Mouse (Mus musculus) lung, postnatal 4 days (tissue): ENCODE results near the gene Cadm4.
"Not testable (repeated sequence)": the region's sequence is repeated elsewhere in the genome, so short reads cannot be mapped to it uniquely, and the experiment has no call there.

ENCODE experiments used
- DNase-seq, 2 experiments: peaks; one replicate each; pipeline ENCODE4 v3.0.0; 2021

Gene Cadm4

DNA sequence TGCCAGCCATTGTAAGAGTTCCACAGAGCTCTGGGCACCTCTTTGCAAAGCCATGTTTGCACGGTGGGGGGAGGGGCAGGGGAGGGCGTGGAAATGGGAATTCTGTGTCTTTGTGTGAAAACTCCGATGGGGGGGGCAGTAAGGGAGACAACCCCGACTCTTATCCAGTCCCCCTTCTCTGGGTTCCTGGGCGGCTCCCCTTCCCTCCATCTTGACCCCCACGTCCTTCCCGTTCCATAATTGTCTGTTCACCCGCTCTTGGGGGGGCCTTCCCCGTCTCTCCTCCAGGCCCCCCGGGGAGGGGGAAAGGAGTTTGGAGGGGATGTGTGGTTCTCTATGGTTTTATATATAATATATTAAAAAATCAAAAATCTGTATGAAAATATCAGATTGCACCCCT is 22.2 kb downstream of the Cadm4 start:
- no peak for DNase-seq

DNA sequence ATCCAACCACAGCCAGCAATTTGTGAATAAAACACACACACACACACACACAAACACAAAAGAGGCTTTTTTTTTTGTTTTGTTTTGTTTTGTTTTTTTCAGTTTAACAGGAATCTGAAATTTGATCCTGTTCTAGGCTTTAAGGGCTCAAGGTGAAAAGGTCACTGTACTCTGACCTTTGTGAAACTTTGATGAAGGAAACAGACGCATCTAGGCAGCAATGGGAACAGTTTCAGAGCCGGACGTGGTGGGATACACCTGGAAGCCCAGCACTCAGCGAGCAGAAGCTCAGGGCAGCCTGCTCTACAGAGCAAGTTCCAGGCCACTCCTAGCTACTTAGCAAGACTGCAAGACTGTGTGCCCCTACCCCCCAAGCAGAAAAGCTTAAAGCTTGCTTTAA is 23.0 kb downstream of the Cadm4 start:
- no peak for DNase-seq

DNA sequence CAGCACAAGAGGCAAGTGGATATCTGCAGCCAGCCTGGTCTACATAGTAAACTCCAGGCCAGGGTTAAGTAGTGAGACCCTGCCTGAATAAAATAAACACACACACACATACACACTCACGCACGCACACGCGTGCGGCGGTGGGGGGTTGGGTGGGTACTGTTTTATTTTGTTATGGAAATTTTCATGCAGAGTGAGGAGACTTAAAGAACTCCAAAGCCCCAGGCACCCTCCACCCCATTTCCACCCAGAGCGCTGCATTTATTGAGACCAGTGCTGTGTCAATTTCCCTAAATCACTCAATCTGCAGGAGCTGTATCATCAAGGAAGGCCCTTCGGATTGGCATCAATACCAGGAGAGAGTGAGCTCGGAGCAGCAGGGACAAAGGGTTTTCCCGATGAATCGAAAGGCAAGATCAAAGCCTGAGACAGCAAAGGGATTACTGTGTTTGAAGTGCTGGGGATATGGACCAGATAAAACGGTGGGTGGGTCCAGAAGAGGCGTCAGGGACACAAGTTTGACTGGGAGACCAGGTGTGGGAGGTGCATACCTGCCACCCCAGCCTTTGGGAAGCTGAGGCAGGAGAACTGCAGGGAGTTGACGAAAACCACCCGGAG is 23.7 kb downstream of the Cadm4 start:
- no peak for DNase-seq

DNA sequence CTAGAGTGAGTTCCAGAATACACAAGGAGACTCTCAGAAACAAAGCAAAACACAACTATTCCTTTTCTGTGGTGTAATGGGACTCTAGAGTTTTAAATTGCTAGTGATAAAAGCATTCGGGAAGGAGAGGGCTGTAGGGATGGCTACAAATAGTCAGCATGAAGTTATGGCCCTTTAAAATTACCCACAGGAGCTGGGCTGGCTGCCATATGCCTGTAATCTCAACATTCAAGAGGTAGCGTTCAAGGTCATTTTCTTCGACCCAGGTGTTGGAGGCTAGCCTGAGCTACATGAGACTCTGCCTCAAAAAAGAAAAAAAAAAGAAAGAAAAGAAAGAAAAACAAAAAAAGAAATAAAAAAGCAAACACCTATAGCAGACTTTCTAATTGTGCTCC is 24.2 kb downstream of the Cadm4 start:
- no peak for DNase-seq

DNA sequence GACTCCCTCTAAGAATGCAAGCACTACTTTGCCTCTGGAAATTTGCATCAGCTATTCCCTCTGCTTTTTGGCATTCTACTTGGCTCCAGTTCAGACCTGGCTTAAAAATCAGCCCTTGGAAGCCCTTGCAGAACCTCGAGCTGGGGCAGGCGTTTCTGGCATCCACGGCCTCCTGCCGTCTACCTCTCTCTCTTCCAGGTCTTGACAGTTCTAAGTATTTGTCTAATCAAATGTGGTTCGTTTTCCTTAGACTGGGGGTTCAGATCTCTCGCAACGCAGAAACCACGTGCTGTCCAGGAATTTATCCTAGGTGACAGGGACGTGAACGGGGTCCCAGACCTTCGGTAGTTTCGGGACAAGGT is 24.6 kb downstream of the Cadm4 start:
- DNase-seq: peak; percentile 33 to 39

DNA sequence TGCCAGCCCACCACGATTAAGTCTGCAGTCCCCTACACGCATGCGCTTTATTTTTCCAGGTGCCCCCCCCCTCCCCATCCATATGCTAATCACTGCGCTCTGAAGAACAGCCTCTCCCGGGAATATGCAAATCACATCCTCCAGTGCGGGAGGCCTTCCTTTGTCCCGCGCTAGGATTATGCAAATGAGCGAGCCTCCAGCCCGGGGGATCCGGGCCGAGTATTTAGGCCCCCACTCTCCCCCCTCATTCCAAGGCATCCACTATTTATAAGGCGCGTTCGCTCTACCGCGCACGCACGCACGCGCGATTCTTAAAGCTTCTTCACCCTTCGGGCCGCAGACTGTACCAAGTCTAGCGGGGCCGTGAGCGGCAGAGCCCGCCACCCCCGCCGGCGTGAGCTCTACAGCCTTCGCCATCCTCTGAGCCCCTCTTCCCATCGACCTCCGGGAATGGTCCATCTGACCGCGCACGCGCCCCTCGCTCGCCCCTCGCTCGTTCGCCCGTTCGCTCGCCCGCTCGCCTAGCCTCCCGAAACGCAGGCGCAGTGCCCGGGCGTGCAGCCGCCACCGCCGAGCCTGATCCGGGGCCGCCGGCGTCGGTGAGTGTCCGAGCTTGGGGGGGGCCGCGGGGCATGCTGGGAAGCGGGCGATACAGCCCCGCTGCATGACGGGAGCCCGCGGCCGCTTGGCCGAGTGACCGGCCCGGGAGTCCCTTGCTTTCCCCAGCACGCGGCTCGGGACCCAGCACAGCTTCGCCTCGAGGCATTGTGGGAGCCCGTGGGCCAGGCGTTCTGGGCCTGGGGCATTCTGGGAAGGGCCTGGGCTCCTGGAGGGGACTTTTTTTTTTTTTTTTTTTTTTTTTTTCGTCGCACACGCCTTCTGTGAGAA is 25.3 kb downstream of the Cadm4 start, which contains the start of gene Zfp428:
Zfp428 (plus strand) TSS at position 169 of the 888 bp plus-strand sequence.
- DNase-seq: peak; percentile 90 to 91

DNA sequence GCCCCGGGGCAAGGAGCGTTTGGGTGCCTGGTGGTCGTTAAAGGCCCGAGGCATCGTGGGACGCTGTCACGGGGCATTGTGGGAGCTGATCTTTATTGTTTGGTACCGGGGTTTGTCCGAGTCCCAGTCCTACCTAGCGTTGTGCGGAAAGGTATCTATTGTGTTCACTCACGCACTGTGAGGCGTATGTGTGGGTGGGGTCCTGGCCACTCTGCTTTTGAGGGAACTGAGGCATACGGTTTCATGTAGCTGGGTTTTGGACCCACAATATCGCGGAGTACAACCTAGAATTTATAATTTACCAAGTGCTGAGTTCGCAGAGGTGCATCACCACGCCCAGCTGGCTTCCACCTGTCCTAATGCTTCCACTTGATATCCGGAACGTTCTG is 25.9 kb downstream of the Cadm4 start:
- no peak for DNase-seq

DNA sequence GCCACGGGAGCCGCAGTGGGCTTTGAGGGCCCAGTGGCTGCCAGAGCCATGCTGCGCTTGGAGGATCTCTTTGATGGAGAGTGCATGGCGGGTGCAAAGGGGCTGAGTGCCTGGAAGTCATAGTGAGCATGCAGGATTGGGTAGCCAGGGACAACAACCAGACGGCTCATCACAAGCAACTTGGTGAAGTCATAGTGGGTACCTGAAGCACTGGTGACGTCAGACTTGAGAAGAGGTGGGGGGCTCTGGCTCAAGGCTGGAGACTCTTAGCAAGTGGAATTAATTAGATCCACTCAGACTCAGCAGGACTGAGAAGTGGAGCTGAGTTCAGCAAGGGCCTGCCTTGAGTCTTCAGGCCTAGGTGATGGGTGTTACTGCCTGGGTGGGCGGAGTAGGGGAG is 30.5 kb downstream of the Cadm4 start, which contains the start of gene AC161166.1:
AC161166.1 (minus strand) TSS at position 101 of the 400 bp plus-strand sequence.
- DNase-seq: no peak

DNA sequence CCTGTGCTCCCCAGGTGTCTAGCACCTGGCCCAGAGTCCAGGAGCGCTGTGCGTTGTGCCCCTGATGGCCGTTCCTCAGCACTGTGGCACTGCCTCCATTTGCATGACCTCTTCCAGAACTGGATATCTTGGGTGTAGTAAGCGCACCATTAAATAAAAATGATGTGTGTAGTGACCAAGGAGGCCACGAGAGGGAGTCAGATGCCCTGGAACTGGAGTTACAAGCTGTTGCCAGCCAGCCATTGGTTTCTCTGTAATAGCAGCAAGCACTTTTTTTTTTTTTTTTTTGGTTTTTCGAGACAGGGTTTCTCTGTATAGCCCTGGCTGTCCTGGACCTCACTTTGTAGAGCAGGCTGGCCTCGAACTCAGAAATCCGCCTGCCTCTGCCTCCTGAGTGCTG is 34.5 kb downstream of the Cadm4 start:
- DNase-seq: not testable (repeated sequence)

DNA sequence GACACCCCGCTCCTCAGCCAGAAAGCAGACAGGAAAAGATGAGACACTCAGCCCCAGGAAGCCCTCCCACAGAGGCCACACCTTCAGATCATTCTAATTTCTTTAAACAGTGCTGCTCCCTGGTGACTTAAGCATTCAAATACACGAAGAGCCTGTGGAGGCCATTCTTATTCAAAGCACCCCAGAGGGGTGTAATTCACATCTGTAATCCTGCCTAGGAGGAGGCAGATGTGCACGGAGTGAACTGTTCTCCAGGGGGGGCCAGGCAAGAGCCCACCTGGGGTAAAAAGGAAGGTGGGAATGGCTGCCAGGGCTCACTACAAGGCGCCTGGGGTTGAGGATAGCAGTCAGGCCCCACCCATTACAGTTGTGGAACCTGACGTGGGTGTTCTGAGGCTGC is 35.3 kb downstream of the Cadm4 start:
- no peak for DNase-seq

DNA sequence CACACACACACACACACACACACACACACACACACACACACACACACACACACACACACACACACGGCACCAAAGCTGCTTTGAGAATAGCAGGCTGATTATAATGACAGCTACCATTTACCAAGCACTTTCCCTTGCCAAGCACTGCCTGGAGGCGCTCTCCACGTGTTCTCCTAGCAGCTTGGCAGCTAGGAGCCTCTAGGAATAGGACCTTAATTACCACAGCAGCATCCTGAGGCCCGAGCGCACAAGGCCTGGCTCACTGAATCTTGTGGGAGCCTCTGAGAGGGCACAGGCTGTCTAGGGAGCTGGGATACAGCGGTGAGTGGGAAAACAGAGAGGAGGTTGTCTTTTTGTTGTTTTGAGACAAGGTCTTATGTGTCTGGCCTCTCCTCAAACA is 35.8 kb downstream of the Cadm4 start:
- no peak for DNase-seq

DNA sequence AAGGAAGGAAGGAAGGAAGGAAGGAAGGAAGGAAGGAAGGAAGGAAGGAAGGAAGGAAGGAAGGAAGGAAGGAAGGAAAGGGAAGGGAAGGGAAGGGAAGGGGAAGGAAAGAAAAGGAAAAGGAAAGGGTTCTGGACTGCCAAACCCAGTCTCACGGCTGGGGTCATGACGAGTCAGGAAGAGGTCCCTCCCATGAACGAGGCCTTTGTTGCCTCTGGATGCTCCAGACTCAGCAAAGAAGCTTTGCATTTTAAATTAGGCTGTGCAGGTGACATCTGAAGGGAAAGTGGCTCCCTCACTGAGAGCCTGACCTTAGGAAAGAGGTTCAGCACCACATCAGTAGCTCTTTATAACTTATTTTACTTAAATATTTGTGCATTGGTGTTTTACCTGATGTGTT is 37.3 kb downstream of the Cadm4 start:
- no peak for DNase-seq

DNA sequence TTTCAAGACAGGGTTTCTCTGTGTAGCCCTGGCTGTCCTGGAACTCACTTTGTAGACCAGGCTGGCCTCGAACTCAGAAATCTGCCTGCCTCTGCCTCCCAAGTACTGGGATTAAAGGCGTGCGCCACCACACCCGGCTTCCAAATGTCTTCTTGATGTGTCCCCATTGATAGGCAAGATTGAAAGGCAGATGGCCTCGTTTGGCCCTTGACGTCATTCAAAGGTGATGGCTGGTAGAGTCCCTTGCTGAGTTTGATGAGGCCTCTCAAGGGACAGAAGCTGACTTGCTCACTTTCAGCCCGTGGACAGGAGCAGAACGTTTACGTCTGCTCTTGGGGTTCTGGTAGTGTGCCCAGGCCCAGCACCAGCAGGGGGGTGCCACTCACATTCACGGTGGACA is 38.2 kb downstream of the Cadm4 start:
- not testable (repeated sequence) for DNase-seq

DNA sequence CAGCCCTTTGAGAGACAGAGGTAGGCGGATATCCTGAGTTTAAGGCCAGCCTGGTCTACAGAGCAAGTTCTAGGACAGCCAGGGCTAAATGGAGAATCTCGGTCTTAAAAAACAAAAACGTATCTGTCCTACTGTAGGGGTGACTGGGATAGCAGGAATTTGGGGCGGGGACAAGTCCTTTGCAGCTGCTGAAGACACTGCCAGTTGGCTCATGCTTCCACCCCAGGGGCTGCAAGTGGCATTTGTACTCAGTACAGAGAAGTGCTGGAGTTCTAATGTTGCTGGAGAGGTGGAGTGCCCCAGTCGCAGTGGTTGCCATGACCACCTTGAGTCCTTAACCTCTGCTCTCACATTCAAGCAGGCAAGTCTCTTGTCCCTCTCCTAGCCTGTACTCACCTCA is 41.0 kb downstream of the Cadm4 start:
- DNase-seq: no peak

DNA sequence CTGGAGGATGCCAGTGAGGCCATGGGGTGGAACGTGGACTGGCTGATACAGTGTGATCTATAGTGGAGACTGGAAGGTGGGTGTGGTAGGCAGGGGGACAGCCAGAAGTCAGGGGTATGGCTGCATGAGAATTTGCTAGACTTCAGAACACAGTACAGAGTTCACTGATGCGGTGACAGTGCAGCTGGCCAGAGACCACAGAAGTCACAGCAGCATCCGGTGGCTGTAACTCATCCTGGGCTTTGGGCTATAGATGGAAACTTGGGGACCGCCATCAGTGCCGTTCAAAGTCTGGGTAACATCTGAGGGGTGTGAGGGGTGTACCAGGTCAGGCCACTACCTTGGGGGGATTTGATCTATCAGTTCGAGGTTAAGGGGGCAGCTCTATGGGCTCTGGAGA is 41.9 kb downstream of the Cadm4 start:
- no peak for DNase-seq

DNA sequence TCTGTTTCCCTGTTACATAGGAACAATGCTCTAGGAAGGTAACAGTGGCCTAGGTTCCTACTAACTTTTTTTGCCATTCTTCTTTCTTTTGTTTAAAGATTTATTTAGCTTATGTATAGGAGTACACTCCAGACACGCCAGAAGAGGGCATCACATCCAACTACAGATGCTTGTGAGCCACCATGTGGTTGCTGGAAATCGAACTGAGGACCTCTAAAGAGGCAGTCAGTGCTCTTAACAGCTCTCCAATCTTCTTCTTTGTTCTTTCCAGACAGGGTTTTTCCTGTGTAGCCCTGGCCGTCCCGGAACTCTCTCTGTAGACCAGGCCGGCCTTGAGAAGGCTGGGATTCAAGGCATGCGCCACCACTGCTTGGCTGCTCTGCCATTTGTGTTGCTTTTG is 43.2 kb downstream of the Cadm4 start:
- DNase-seq: no peak

DNA sequence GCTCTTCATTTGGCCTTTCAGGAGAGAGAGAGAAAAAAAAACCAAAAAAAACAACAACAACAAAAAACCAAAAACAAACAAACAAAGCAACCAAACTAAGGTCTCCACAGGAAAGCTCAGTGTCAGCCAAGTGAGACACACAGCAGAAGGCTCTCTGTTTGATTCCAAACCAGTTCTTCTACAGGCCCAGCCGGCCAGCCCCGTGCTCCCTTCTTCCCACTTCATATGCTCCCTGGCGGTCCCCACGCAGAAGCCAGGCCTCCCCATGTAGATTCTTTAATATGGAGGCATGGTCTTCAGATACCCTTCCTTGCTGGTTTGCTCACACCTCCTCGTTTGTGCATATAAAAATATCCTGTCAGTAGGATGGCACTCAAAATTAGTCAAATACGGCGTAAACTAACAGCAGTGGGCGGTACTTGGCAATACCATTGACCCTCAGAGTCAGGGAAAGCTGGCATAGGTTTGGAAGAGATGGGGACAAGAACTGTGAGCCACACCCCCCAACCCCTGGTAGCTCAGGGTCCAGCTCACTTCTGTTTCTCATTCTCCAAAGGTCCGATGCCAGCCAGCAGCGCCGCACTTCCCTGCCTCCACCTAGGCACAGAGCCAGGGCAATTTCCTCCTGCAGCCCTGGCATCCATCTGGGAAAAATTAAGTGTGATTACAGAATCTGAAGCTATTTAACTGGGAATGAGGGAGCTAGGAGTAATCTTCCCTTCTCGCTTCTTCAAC is 44.0 kb downstream of the Cadm4 start:
- DNase-seq: peak in 1 of 2 experiments; percentile 19

DNA sequence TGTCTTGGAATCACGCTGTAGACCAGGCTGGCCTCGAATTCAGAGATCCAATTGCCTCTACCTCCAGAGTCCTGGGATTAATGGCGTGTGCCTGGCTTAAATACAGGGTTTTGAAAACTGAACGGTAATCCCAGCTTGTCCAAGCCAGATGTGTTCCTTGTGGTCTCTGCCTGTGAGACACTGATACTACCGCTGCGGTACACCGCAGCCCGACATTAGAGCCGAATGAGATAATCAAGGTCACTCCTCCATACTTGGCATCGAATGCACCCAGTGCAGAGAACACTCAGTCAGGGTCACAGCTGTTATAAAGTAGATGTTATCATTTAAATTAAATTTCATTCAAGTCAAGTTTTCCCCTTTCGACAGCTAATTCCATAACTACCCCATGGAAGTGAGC is 47.0 kb downstream of the Cadm4 start:
- no peak for DNase-seq

DNA sequence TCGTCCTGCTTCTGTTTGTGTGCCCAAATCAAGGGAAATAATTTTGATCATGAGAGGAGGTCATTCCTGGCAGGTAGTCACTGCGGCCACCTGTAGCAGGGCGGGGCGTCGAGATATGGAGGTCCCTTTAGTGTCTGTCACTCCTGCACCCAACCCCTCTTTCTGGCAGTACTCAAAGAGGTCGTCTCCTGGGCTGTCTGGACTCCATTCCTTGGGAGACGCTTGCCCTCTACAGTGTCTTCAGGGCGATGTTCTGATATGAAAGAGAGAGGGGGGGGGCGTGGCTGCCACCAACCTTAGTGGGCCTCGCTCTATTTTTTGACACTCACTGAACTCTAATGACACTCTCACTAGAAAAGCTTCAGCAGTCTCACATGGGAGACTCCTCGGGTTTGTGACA is 47.8 kb downstream of the Cadm4 start:
- DNase-seq: no peak

DNA sequence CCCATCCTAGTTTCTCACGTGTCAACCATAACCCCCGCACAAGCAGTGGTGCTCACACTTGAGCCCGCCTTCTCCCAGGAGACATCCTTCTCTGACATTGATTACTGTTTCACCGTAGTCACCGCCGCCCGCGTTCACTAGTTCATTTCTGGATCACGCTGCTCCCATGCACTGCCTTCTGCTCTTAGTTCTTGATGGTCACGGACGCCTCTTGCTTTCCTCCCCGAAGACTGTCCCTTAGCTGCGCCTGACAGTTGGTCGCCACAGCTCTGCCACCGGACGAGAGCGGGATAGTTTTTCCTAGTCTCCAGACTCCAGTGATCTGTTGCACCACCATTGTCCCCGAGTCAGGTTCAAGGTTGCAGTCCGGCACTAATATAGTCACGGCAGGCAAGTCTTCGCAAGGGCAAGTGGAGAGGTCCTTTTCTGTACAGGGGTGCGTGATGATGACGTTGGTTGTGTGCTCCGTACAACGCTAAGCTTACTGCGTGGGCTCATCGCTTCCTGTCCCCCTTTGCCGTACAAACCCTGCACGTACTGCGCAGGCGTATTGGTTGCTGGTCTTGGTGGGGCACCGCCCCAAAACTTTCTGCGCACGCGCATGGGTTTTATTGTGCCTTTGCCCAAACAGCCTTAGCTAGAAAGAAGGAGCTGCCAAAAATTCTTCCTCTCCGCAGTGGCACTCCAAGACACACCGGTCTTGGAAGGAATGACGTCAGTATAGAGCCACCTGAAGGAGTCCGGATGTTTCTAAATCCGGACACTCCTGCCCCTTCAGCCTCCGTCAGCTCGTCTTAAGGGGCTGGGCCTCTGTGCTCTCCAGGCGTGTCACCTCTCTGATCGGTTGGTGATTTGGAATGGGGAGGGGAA is 48.5 kb downstream of the Cadm4 start, which contains the start of gene Irgq:
Irgq (plus strand) TSS at position 628 of the 870 bp plus-strand sequence.
- peak; percentile 99 for DNase-seq

DNA sequence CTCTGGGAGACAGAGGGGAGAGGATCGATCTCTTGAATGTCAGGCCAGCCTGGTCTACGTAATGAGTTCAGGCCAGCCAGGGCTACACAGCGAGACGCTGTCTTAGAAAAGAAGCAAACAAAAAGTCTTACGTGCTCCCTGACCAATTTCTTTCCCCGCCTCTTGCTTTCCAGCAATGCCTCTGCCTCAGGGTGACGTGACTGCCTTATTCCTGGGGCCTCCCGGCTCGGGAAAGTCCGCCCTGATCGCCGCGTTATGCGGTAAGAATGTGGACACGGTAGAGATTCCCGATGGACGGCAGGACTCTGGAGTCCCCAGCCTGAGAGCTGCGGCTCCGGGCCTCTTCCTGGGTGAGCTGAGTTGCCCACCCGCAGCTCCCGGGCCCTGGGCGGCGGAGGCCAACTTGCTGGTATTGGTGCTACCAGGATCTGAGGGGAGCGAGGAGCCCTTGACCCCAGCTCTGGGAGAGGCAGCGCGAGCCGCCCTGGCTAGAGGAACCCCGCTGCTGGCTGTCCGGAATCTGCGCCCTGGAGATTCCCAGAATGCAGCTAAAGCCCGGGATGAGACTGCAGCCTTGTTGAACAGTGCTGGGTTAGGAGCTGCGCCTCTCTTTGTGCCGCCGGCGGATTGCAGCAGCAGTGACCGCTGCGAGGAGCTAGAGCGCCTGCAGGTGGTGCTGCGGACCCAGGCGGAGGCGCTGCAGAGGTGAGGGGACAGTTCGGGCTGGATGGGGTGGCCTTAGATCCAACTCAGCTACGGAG is 49.6 kb downstream of the Cadm4 start:
- peak; percentile 84 to 85 for DNase-seq
